Mouse (Mus musculus): ENCODE data around the gene Phldb2.

The Phldb2 gene

DNA sequence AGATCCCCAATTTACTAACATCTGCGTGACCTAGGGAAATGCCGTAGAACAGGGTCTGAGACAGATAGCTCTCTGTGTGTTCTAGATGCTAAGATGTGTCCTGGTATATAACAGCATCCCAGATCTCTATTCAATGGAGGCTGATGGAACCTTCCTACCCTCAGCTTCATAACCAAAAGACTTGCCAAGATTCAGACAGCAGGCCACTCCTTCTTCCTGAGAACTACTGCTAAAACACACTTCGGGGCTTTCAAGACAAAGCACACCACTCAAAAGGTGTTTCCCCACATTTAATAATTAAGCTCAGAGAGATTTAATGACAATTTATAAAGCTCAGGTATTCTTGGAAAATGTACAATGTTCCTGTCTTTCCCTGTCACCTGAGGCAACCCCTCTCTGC lies 111.6 kb downstream of the Phldb2 start:
- DNase-seq (ENCODE audit: low spot score in 2 of 2), result no peak

DNA sequence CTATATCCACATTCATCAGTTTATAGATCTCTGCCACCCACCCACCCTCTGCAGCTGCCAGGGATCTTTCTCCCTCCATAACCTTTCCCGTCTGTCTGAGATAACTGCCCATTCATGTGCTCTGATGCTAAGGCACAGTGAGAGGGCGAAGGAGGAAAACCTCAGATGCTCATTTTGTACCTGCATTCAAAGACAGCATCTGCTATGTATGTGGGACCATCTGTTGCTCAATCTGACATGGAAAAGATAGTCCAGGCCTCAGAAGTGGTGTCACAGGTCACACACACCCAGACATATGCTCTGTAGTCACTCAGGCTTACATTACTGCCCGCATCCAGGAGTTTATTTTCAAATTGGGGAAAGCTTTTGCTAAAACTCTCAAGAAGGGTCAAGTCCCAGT lies 112.4 kb downstream of the Phldb2 start:
- no peak for DNase-seq (ENCODE audit: low spot score in 2 of 2)

DNA sequence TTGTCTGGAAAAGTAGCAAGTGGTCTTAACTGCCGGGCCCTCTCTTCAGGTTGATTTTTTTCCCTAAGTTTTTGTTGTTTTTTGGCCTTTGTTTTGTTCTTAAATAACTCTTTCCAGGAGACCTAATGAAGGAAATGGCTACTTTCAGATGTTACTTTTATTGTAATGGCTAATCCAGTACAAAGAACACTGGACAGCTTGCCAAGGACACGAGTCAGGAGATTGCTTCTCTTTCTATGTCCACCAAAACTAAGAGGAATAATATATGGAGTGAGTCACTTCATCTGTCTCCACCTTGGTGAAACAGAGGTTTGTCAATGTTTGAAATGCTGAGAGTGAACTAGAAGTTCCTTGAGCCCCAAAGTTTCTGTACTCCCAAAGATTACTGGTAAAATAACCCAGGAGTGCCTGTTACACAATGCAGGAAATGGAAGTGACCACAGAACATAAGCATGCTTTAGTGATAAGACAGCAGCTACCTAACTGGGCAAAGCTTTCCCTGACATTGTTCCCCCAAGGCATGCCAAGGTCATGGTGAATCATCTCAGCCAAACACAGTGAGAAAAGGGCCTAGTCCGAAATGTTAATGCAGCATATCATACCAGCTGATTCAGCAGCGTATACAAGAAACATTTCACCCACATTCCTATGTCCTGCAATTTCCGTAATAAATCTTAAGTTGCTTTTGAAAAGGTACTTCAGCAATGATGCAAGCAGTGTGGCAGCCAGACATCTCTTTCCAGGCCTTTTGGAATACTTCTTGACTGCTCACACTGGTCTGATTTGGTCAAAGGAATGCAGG lies 115.7 kb downstream of the Phldb2 start:
- no peak for DNase-seq (ENCODE audit: low spot score in 2 of 2)

DNA sequence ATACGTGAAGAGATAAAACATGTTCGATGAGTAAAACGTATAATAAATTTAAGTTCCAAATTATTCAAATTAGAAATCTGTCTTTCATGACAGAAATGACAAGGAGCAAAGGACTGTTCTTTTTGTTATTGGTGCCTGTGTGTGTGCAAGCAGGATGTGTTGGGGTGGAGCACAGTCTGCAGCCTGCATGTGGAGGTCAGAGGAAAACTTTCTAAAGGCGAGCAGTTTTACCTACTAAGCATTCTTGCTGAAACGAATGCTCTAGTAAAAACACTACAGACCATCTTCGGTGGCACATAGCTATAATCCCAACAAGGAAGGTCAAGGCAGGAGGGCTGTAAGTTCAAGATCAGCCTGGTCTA lies 120.7 kb downstream of the Phldb2 start:
- no peak for DNase-seq (ENCODE audit: low spot score in 2 of 2)

DNA sequence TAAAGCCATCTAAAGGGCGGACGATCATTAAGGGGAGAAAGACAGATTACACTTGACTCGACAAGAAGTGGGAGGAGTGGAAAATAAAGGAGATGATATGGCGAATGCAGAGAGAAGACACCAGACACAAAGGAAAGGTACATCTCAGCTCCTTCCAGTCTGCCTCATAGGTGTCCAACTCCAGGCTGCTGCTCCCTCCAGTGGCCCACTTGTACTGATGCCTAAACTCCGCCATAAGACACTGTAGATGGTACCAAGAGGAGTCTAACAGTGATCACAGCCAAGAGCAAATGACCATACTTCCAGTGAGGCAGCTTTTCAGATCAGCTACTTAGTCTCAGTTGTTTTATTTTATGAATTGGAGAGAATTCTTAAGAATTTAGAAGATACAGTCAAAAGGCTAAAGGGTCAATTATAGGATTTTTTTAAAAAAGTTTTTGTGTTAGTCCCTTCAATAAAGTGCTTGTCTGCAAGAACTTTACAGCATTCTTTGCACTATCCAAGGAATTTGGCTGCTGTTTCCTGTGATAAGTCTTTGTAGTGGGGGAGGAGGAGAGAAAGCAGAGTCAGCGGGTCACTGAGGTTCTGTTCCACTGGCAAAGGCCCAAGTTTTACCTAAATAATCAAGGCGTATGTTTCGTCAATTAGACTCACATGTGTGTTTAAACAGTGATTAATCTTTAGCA lies 121.2 kb downstream of the Phldb2 start:
- DNase-seq (ENCODE audit: low spot score in 2 of 2), result no peak

DNA sequence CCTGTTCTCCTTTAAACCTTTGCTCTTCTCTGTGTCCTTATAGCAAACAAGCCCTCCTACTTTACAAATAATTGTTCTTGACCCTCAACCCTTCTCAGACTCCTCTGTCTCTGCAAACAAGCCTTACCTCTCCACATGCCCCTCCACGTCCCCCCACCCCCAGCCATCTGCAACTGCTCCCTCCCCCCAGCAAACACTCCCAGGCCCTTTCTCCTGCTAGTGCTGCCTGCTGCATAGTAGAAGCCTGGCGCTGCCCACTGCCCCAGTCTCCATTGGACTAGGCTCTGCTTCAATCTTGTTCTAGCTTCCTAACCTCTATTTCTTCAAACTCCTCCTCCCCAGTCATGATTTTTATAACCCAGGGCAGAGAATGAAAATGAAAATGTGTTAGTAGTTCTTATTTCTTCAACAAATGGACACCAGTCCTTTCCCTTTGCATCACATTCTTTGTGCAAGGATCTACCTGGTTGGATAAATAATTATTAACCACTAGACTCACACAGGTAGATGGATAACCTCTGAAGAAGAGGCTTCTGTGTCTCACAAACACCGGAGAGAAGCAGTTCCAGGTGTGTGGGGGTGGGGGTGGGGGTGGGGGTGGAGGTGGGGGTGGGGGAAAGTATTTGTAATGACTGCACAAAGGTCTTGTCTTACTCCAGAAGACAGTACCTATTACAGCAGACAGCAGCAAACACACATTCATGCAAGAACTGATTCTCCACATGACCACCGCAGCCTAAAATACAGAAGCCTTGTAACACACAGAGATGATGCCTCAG lies 122.1 kb downstream of the Phldb2 start:
- no peak for DNase-seq (ENCODE audit: low spot score in 2 of 2)

DNA sequence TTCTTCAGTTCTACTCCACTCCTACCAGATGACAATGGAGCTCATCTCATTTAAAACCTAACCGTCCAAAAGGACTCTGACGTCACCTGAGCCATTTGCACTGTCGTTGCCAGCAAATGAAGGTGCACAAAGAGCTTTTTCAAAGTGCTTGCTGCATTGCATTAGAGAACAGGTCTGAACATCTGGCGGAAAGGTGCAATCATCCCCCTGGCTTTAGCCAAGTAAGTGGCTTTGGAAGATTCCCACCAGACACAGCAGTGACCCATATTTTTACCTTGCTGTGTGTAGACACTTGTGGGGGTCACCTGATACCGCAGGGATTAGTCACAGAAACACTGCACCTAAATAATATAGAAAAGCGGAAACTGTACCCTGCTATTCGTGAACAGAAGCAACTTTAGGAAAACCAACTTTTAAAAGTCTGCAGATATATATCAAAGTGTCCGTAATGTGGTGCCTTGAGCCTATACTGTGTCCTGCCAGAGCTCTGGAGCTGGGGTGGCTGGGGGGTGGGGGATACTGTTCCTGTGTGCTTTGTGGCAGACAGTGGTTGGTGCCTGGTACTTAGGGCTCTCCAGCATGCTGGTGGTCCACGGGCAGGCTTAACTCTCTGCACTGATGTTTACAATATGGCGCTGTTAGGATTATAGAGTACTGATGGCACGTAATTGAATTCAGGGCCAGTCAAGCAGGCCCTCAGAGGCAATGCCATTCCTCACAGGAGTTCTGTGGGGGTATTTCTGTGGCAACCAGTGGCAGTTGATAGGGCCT lies 123.1 kb downstream of the Phldb2 start:
- no peak for DNase-seq (ENCODE audit: low spot score in 2 of 2)

DNA sequence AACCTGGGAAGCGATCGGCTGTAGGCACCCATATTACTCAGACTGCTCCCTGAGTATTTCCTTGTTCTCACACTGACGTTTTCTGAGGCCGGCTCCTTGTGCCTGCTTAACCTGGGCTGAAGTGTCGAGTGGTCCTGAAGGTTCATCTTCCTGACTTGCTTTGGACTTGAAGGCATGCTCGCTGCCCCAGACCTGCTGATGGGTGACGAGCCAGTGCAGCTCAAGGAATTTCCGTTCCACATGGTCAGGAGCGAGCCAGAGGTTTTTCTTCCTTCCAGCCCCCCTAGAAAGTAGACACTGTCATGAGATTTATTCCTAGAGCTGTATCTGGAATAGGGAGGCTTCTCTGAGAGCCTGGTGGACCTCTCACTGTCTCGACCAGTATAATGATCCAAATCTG lies 128.1 kb downstream of the Phldb2 start:
- DNase-seq (ENCODE audit: low spot score in 2 of 2), result no peak

DNA sequence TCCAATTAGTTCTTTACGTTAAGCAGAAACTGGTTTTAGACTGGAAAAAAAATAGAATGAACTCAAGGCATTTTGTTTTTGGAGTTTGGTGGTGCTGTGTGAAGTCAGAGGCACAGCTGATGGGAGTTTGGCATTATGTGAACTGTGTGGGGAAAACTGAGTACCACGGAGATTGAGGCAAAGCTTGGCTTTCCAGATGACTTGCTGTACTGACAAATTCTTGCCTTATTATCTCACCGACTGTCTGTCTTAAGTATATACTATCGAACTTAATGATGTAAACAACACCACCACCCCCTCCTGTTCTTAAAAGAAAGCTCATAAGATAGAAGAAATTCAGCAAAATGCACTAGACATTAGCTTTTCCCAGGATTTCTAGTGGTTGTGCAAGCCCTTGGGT lies 129.4 kb downstream of the Phldb2 start:
- no peak for DNase-seq (ENCODE audit: low spot score in 2 of 2)

DNA sequence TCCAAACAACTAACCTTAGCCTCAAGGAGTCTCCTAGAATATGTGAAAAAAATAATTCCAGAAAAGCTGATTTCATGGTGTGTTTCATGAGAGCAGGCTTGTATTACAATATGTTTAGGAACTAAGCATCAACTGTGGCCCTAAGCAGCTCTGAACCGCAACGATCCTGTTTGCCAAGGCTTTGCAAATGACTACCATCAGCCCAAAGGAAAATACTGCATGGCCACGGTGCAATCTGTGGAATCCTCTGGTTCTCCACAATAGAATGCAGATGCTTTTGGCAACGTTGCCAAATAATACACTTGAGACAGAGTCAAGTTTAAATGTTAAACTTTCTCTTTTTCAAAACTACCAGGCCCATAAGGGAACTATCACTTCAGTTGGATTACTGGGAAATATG lies 133.5 kb downstream of the Phldb2 start:
- DNase-seq (ENCODE audit: low spot score in 2 of 2), result no peak

DNA sequence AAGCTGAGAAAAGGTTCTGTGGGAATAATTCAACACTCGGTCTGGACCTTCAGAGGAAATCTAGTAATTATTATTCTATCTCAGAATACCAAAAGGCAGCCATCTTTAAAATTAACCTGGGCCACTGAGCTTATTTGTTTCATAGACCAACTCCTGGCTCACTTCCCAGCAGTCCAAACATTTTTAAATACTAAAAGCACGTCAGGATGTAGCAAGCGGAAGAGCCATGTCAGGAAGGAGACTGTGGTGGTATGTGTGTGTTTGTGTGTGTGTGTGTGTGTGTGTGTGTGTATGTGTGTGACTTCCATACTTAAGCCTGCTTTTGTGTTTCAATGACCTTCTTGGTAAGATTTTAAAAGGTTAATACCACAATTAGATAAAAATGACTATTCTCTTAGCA lies 135.6 kb downstream of the Phldb2 start:
- DNase-seq (ENCODE audit: low spot score in 2 of 2), result no peak

DNA sequence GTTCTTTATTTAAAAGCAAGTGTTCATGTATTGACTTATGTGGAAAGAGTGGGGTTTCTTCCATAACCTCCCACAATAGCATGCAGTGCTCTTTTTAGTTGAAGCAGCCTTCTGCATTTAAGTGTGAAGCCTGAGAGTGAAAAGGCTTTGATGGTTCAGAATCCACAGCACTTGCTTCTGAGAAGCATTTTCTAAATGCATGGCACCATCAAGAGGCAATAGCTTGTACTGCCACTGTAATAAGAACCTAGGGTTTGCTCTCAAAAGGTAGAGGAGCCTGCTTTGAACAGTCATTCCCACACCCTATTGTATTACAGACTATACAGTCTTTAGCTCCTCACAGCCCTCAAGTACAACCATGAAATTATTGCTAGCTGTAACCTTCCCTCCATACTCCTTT lies 136.7 kb downstream of the Phldb2 start:
- no peak for DNase-seq (ENCODE audit: low spot score in 2 of 2)

DNA sequence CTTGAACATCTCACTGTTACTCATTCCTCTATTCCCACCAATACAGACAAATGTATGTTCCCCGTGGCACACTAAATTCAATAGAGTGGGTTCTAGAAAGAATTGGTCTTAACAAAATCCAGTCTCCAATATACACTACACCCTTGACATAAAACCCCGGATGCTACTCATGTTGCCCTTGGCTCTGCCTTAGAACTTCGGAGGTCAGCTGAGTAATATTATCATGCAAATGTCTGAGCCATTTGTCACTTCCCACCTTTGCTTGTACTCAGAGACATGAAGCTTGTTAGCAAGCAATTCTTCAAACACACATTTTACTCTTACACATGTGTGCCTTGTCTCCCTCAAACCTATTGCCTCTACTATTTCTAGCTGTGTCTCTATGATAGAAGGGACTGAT lies 138.8 kb downstream of the Phldb2 start:
- no peak for DNase-seq (ENCODE audit: low spot score in 2 of 2)

DNA sequence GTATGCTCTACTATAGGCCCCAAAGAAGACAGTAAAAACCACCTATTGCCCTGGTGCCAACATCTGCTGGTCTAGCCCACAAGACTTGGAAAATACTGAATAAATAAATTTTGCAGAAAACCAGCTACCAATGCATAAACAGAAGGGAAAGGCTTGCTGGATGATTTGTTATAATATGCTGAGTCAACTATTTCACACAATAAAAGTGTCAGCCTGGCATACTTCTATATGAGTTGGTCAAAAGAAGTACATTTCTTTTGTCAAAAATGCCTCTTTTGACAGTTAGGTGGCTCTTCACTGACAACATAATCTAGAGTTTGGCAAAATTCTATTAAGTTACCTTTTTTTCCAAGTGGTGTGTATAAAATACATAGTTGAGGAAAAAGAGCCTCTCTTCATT lies 141.6 kb downstream of the Phldb2 start:
- no peak for DNase-seq (ENCODE audit: low spot score in 2 of 2)

DNA sequence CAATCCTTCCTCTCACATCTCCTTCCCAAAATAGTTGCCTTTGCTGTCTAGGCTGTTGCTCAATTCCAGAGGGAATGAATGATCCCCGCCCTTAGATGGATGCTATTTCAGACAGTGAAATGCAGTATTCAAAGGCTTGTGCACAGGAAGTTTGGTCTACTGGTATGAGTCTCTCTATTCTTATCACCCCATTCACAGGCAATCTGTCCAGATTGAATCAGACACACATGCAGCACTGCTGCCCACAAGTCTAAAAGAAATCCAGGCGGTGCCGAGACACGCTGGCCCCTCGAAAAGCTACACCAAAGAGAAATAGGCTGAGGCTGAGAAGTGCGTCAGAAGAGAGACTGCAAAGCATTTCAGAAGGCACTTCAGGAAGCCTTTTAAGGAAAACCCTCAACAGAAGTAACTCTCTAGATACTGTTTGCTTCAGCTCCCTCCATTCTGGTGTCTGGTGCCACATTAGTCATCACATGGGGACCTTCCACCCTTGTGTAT lies 142.5 kb downstream of the Phldb2 start:
- no peak for DNase-seq (ENCODE audit: low spot score in 2 of 2)

DNA sequence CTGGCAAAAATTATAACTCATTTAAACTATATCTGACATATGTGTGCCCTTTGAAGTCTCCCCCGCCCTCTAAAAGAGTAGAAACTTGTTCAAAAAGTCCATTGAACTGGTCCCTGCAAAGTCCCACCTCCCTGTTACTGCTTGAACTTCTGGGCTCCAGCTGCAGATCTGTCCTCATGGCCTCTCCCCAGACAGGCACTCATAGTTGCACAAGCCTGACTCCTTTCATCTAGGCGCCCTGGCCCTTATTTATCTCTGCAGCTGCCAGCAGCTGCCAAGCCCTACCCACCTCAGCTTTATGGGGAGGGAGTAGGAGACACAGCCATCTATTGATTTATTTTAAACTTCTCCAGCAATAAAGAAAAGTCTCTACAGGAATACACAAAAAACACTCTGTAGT lies 143.2 kb downstream of the Phldb2 start:
- DNase-seq (ENCODE audit: low spot score in 2 of 2), result peak; percentile 29

DNA sequence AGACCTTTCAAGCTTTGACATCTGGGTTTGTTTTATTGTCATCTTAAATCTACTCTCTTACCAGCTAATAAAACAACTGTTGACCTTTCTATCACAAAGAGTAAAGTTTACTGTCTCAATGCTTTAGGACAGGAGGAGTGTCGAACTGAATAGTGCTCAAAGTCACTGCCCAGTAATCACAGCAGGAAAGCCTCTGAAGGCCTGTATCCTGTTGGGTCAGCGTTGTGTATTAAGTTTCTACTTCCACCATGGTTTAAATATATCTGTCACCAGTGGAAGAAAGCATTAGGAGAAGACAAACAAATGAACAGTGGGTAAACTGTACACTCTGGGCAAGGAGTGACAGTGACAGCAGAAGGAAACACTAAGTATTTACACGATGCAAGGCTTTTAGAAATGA lies 148.7 kb downstream of the Phldb2 start:
- DNase-seq (ENCODE audit: low spot score in 2 of 2), result no peak

DNA sequence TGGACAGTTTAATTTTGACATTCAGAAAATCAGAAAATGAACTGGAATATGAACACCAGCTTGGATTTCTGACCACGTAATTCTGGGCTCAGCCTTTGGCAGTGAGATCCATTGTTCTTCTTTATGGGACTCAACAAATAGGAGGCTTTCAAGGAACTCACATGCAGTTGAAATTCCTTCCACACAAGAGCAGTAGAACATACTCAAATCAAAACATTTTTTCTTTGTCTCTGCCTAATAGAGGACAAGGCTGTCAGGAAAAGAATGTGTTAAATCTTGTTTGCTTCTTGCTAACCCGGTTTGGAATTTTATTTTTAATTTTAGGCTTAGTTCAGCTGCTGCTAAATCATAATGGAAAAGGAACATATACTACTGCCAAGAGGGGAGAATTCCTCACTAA lies 153.0 kb downstream of the Phldb2 start:
- DNase-seq (ENCODE audit: low spot score in 2 of 2), result no peak

DNA sequence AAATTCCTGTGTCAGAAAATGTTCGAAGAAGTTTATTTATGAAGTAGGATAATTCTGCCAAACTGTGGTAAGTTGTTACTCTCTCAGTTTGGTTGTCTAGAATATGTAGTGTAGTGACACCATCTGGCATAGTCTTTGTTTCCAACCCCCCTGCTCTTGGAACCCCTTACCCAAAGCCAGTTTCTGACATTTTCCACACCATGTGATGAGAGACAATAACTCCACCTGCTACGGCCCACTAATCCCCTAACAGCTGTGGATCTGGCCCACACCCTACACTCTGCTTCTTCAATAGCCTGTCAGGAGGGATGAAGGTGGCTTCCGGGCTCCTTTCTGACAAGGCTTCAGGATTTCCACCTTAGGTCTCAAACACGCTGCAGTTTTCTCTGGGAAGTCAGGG lies 154.2 kb downstream of the Phldb2 start:
- DNase-seq (ENCODE audit: low spot score in 2 of 2), result no peak

DNA sequence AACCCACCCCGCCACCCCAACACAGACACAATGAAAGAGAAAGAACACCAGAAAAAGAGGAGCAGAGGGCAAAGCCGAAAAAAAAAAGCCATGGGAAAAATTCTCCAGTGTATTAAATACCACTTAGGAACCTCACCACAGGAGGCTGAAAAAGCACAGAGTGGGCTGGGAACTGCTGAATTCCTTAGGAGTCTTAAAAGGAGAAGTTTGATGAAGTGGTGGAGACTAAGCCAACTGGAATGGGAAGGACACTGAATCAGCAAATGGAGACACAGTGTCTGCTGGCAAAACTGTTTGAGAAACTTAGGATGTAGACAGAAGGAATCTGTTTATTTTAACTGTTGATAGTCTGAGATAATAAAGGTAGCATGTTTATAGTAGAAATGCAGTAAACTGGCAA lies 154.8 kb downstream of the Phldb2 start:
- no peak for DNase-seq (ENCODE audit: low spot score in 2 of 2)

DNA sequence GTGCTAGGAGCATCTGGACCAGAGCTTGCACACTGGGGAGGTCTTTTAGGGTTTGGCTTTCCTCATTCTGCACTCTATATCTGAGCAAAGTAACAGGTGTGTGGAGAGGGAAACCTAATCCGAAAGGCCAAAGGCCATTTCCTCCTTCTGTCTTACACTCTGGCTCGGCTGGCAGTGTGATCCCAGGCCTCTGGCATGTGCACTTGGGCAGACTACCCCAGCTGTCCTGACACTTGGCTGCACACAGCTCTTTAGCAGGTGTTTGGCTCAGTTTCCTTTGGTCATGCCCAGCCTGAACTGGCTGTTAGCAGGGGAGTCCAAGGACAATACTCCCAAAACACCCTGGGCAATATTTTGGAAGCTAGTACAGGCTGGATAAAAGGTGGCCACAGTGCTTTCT lies 156.6 kb downstream of the Phldb2 start:
- no peak for DNase-seq (ENCODE audit: low spot score in 2 of 2)

DNA sequence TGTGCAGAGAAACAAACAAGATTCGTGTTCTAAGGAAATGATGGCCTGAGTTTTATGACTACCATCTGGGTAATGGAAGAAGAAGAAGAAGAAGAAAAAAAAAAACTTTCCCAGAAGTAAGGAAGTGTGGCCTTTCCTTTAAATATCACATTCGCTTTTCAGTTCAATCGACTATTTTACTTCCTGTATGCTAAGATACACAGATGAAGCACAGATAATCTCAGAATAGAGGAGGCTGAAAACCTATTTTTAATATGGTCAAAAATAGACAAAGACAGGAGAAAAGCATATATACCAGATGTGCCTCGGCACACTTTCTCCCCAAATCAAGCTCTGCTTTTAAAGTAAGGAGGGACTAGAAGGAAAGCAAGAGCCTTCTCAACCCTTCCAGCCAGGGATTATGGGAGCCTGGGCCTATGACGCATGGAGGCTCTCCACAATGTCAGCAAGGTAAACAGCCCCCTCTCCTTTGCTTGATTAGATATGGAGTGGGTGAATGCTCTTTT lies 158.2 kb downstream of the Phldb2 start:
- DNase-seq (ENCODE audit: low spot score in 2 of 2), result no peak

Data from thymus, postnatal 10 days (tissue).